Mouse (Mus musculus) midbrain, embryonic 10.5 days (tissue): ENCODE results near the gene Sash1. TPM values are rescaled to one million over a fixed set of nuclear protein-coding genes. Genes with fewer than 3 reads are reported as not detected.

Experiments
- DNase-seq: peaks from one replicate; pipeline ENCODE4 v3.0.0-alpha.2; 2017; ENCODE audit warnings: low spot score
- H3K27ac ChIP-seq: fragments of 300-500 bp; sonication (generic); replicated peaks from 2 replicates; pipeline ENCODE4 v1.5.1; 2016; ENCODE audit warnings: mild to moderate bottlenecking
- H3K27me3 ChIP-seq: fragments of 300-500 bp; sonication (generic); 2 replicates; pipeline ENCODE4 v1.6.1; 2016; ENCODE audit warnings: low read depth, mild to moderate bottlenecking; ENCODE audit not compliant: poor library complexity, severe bottlenecking
- H3K36me3 ChIP-seq: fragments of 300-500 bp; sonication (generic); 2 replicates; pipeline ENCODE4 v1.6.1; 2016; ENCODE audit warnings: mild to moderate bottlenecking, moderate library complexity
- H3K4me1 ChIP-seq: fragments of 300-500 bp; sonication (generic); 2 replicates; pipeline ENCODE4 v1.6.1; 2016
- H3K4me3 ChIP-seq: fragments of 300-500 bp; sonication (generic); 2 replicates; pipeline ENCODE4 v1.5.1; 2016; ENCODE audit warnings: mild to moderate bottlenecking, moderate library complexity
- H3K9me3 ChIP-seq: fragments of 300-500 bp; sonication (generic); replicated peaks from 2 replicates; pipeline ENCODE4 v1.6.1; 2016; ENCODE audit warnings: mild to moderate bottlenecking
- WGBS: fragments of 180-500 bp; shearing (Covaris S2); methylation state at CpG from one replicate; pipeline ENCODE4 v1.1.7; 2016; 5-methylcytosine and 5-hydroxymethylcytosine counted together
- polyA plus RNA-seq: library from polyadenylated mRNA; unstranded; fragments of >200 nt; fragmentation: Nextera tagmentation; extraction: Ambion mirVana; gene quantifications from 2 replicates; pipeline ENCODE4 v1.2.1, GENCODE M21; 2016

Gene Sash1
- polyA plus RNA-seq, 1 experiment from 2014 or later: 3.3 TPM

DNA sequence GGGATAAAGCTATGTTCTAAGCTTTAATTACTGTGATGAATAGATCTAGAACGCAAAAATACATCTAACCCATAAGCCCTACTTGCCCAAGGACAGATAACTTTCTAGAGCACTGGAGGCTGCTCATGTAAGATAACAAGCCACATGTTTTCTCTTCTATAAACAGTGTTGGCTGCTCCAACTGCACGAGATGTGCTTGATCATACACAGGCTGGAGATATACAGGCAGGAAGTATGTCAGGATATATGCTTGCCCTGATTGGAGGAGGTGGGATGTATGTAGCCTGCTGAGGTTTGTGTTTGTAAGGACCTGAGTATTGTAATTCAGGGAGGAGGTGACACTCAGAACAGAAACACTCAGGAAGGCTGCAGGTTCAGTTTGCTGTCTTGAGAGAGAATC, 31.9 kb upstream of the Sash1 start:
- Histone ChIP-seq H3K27me3 (no peaks in the 10 kb centered on the region), H3K4me3 (no peak overlapping the region), H3K9me3 (no peaks in the 10 kb centered on the region), H3K4me1 (peaks cover 11% of the 10 kb centered on the region), H3K36me3 (no peaks in the 10 kb centered on the region), H3K27ac (no peak overlapping the region)
- WGBS: 91% methylated on average over 2 of the region's 2 CpGs
- no peak for DNase-seq

DNA sequence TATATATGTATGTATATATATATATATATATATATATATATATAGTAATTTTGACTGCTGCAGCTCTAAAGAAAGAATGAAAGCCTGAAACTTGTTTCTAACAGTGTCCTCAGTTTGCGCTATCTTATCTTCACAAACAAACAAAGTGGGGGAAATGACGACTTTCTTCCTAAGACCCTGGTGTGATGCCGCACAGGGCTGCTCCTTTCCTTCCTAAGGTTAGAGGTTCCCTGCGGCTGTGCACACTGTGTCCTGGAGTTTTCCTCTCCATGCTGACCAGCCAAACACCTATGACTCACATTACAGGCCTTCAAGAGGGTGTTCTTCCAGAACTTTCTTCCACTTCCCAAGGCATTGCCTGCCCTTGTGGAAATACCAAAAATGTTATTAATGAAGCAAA, 31.5 kb upstream of the Sash1 start:
- no peak for DNase-seq
- Histone ChIP-seq H3K9me3 (no peaks in the 10 kb centered on the region), H3K4me1 (peaks cover 11% of the 10 kb centered on the region), H3K4me3 (no peak overlapping the region), H3K36me3 (no peaks in the 10 kb centered on the region), H3K27ac (no peak overlapping the region), H3K27me3 (no peaks in the 10 kb centered on the region)
- 91% methylated on average over 4 of the region's 4 CpGs for WGBS

DNA sequence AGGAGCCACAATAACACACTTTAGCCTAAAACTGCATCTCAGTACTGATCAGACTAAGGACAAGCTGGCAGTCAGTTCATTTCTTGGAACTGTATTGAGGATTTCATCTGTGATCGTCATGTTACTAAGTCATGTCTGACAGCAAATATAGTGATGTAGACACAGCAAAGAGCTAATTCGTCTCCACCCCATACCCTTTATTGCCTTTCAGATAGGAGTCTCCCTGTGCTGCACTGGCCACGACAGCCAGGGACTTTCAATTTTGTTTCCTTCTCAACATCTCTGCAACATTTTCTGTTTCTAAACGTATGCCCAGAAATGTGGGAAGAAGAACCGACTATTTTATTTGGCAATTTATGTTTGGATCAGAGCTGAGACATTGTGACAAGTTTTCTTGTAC, 29.9 kb upstream of the Sash1 start:
- H3K4me3 ChIP-seq: no peak overlapping the region
- WGBS: 90% methylated on average over 5 of the region's 5 CpGs

DNA sequence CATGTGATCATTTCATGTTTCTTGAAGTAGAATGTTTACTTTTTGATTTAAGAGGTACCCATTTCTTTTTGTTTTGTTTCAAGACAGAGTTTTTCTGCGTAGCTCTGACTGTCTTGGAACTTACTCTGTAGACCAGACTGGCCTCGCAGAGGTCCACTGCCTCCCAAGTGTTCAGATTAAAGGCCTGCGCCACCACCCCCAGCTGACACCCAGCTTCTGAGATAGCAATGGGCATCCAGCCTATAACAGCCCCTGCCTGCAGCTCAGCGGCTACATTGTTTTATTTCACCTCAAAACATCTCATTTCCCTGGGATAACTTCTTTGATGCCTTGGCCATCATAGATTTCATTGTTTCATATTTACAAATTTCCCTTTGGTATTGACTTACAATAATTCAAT, 28.0 kb upstream of the Sash1 start:
- H3K9me3 ChIP-seq: no peaks in the 10 kb centered on the region
- H3K4me3 ChIP-seq: no peak overlapping the region
- DNase-seq: no peak
- no peaks in the 10 kb centered on the region for H3K27me3 ChIP-seq
- H3K4me1 ChIP-seq: no peaks in the 10 kb centered on the region
- H3K27ac ChIP-seq: no peak overlapping the region
- 80% methylated on average over 4 of the region's 4 CpGs for WGBS
- no peaks in the 10 kb centered on the region for H3K36me3 ChIP-seq

More for the DNA sequence above, 29.9 kb upstream of the Sash1 start:
- no peaks in the 10 kb centered on the region for H3K36me3 ChIP-seq
- no peak overlapping the region for H3K27ac ChIP-seq
- no peaks in the 10 kb centered on the region for H3K9me3 ChIP-seq
- peaks cover under 1% of the 10 kb centered on the region; the same call in 1 of the 2 replicates for H3K4me1 ChIP-seq
- no peak for DNase-seq
- no peaks in the 10 kb centered on the region for H3K27me3 ChIP-seq

DNA sequence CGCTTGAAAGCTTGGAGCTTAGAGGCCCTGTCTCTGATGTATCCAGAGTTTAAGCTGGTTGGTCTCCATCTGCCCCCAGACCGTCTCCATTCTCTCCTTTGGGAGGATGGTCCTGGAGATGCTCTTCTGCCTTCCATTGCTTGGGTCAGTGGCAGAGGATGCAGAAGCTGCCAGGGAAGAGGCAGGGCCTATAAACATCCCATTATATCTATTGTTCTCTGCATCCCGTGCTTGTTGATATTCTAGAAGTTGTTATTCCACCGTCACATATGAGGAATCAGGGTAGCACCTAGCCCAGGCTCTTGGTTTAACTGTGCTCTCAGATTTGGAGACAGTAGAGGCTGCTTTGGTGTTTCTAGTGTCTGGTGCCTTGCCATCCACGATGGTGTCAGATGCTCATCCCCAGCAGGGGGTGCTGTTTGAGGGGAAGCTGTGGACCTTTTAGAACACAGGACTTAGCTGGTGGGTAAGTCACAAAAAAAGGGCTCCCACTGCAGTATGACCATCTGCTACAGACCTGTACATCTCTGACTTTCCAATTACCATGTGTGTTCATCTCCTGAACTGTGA, 26.9 kb upstream of the Sash1 start:
- Histone ChIP-seq H3K9me3 (no peaks in the 10 kb centered on the region), H3K4me3 (no peak overlapping the region), H3K27me3 (no peaks in the 10 kb centered on the region), H3K27ac (no peak overlapping the region), H3K36me3 (no peaks in the 10 kb centered on the region), H3K4me1 (no peaks in the 10 kb centered on the region)
- DNase-seq: no peak
- WGBS: 81% methylated on average over 5 of the region's 5 CpGs

DNA sequence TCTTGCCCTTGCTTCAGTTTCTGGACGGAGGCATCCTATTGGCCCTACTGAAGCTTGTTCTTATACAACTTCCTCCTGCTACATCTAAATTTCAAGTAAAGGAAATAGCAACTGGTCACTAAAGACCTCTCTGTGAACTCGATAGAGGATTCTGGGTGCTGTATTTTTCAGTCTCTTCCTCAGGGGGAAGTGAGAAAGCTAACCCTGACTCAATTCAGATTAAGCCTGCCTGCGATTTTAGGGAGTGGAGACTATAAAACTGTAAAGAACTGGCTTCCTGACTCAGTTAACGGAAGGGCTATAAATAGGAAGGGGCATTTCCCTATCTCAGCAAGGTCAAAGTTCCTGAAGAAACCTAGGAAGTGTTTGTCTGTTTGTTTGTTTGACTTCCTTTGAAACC, 26.3 kb upstream of the Sash1 start:
- H3K4me3 ChIP-seq: no peak overlapping the region
- H3K9me3 ChIP-seq: no peaks in the 10 kb centered on the region
- H3K4me1 ChIP-seq: no peaks in the 10 kb centered on the region
- no peak for DNase-seq
- no peaks in the 10 kb centered on the region for H3K36me3 ChIP-seq
- H3K27ac ChIP-seq: no peak overlapping the region
- no peaks in the 10 kb centered on the region for H3K27me3 ChIP-seq
- 90% methylated on average over 4 of the region's 4 CpGs for WGBS

DNA sequence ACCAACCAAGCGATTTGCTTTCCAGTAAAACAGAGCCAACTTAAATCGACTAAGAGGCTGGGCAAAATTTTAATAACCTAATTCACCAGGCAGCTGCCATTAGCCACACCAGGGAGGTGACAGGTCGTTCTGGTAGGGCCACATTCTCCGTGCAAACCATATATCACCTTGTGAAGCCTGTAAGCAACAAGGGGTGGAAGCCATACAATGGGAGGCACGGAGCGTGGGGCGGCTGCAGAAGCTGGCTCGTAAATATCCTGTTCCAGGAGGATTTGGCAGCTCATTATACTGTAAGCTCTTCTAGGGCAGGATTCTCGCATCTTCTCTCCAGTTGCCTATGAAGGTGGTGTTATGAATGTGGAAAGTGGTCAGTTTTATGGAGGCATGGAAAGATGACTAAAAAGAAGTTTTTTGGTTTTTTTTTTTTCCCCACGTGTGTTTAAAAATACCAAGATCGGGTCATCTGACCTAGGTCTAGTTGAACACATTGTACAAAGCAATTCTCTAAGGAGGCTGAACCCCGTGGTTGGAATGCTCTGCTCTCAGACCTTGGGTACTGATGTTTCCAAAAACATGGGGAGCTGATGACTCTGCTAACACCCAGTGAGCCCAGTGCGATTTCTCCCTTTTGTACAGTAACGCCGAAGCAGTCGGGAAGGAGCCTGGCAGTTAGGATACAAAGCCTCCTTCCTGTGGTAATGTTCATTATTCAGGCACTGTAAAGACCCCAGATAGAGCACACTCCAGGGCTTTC, 24.5 kb upstream of the Sash1 start:
- H3K9me3 ChIP-seq: no peaks in the 10 kb centered on the region
- DNase-seq: no peak
- no peaks in the 10 kb centered on the region for H3K27me3 ChIP-seq
- H3K4me1 ChIP-seq: no peaks in the 10 kb centered on the region
- 85% methylated on average over 16 of the region's 16 CpGs for WGBS
- H3K27ac ChIP-seq: no peak overlapping the region
- no peak overlapping the region for H3K4me3 ChIP-seq
- no peaks in the 10 kb centered on the region for H3K36me3 ChIP-seq

DNA sequence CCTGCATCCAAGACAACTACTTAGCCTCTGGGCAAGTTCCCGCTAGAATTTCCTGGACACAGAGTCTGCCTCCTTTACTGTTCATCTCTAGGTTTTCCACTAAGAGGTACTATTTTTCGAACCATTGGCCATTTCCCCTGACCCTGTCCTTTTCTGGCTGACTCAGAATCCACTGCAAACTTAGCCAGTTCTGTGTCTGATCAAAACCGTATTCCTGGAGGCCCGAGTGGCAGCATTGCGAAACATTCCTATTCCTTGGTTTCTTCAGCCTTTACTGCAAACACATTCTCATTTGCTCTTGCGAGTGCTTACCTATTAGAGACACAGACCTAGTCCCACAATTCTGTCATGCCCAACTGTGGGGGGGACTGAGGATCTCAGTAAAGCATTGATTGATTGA, 17.2 kb upstream of the Sash1 start:
- Histone ChIP-seq H3K4me1 (no peaks in the 10 kb centered on the region), H3K9me3 (no peaks in the 10 kb centered on the region), H3K27me3 (no peaks in the 10 kb centered on the region), H3K4me3 (no peak overlapping the region), H3K27ac (no peak overlapping the region), H3K36me3 (no peaks in the 10 kb centered on the region)
- DNase-seq: no peak
- WGBS: 95% methylated on average over 6 of the region's 6 CpGs

DNA sequence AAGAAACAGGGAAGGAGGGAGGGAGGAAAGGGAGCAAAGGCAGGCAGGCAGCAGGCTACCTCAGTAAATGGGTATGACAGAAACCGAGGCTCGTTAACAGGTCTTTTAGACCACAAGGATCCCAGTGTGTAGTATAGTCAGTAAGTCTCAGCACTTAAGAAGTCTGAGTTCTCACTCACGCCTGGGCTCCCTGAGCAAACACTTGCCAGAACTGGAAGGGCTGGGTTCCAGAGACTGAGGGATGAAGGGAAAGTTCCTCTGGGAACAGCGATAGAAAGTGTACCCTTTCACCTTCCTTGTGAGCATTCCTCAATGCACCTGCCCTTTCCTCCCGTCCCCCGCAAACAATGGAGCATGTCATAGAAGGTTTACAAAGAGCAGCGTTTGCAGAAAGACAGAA, 16.5 kb upstream of the Sash1 start:
- Histone ChIP-seq H3K4me1 (no peaks in the 10 kb centered on the region), H3K4me3 (no peak overlapping the region), H3K27ac (no peak overlapping the region), H3K27me3 (no peaks in the 10 kb centered on the region), H3K9me3 (no peaks in the 10 kb centered on the region), H3K36me3 (no peaks in the 10 kb centered on the region)
- 87% methylated on average over 7 of the region's 7 CpGs for WGBS
- no peak for DNase-seq

DNA sequence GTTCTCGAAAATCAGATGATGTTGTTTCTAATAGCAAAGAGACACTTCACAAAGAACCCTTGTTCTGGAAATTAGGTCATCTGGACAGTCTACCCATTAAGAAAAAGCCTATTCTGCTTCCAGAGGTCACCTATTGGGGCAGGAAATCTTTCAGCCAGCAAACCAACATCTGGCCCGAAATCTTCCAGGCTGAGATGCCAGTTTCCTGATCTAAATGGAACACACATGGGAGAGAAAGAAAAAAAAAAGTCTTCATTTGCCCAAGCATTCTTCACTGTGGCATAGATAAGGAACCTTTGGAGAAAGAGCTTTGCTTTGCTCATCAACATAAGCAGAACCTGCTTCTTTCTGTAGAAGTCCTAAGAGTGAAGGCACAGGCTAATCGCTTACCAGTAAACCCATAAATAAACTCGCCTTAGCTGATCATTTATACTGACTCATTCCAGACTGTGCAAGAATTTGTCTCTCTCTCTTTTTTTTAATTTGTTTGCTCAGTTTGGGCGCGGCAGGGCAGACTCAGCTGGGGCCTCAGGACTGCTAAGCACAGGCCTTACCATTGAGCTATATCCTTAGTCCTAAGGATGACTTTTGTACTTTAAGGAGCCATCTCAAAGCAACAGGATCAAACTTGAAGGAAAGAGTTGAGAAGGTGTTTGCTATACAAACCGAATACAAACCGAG, 13.1 kb upstream of the Sash1 start:
- no peak for DNase-seq
- 85% methylated on average over 8 of the region's 8 CpGs for WGBS
- Histone ChIP-seq H3K36me3 (no peaks in the 10 kb centered on the region), H3K27ac (no peak overlapping the region), H3K4me1 (no peaks in the 10 kb centered on the region), H3K9me3 (no peaks in the 10 kb centered on the region), H3K4me3 (no peak overlapping the region), H3K27me3 (no peaks in the 10 kb centered on the region)

DNA sequence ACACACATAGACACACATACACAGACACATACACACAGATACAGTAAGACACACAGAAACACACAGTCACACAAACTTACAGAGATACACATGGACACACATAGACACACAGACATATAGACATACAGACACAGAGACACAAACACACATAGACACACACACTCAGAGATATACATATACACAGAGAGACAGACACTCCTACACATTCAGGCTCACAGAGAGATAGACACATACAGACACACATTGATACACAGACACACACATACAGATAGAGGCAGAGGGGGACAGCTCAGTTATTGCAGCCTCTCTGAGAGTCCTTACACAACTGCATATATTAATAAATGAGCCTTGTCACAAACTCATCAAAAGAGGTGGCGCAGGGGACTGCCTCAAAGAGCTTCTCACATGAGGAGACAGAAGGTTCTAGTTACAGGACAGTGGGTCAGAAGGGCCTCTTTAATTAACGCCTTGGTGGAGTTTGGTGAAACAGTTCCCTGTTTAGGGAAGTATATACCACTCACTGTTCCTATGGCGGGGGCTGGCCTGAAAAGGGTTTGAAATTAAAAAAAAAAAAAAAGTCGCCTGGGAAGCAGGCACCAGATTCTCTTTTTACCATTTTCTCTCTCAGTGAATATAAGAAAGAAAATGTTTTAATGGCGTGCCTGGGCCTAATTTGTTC, 12.4 kb upstream of the Sash1 start:
- H3K27ac ChIP-seq: no peak overlapping the region
- DNase-seq: no peak
- WGBS: 63% methylated on average over 5 of the region's 5 CpGs

DNA sequence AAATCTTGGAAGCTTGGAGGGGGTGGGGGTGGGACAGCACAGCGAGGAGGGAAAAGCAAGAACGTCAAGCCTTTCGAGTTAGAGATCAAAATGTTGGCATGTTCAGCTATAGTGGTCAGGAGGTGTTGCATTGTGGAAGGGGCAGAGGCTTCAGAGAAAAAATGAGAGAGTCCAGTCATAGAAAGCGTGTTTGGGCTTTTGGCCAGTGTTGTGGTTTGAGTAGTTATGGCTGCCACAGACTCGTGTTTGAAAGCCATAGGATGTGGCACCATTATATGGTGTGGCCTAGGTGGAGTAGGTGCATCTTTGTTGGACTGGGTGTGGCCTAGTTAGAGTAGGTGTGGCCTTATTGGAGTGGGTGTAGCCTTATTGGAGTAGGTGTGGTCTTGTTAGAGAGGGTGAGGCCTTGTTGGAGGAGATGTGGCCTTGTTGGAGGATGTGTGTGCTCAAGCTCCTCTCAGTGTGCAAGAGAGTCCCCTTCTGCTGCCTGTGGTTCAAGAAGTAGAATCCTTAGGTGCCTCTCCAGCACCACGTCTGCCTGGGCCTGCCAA, 9.2 kb upstream of the Sash1 start:
- 92% methylated on average over 6 of the region's 6 CpGs for WGBS
- no peak for DNase-seq
- H3K27me3 ChIP-seq: no peaks in the 10 kb centered on the region
- H3K36me3 ChIP-seq: no peaks in the 10 kb centered on the region
- no peak overlapping the region for H3K4me3 ChIP-seq
- H3K9me3 ChIP-seq: no peaks in the 10 kb centered on the region
- no peak overlapping the region for H3K27ac ChIP-seq
- no peaks in the 10 kb centered on the region for H3K4me1 ChIP-seq

More for the DNA sequence above, 12.4 kb upstream of the Sash1 start:
- Histone ChIP-seq H3K36me3 (no peaks in the 10 kb centered on the region), H3K4me1 (no peaks in the 10 kb centered on the region), H3K27me3 (no peaks in the 10 kb centered on the region), H3K9me3 (no peaks in the 10 kb centered on the region), H3K4me3 (no peak overlapping the region)
